Mouse (Mus musculus): ENCODE data around the gene Plagl2. TPM values are rescaled to one million over a fixed set of nuclear protein-coding genes. Genes with fewer than 3 reads are reported as not detected.

The Plagl2 gene
- polyA plus RNA-seq, 1 experiment from 2014 or later = 45.2 TPM

GRCm38 (mm10) chr2:153191242-153191641, 50.0 kb downstream of the Plagl2 start:
- 76% methylated on average over 2 of the region's 2 CpGs for WGBS
- Histone ChIP-seq H3K9me3 (ENCODE audit: control insufficient read depth, low read length) (no peaks in the 10 kb centered on the region), H3K4me3 (ENCODE audit: low read depth, low read length) (no peak overlapping the region), H3K27ac (ENCODE audit: low read depth, low read length) (no peak overlapping the region), H3K9ac (ENCODE audit: low read depth, low read length) (no peak overlapping the region), H3K4me1 (replicated peaks; ENCODE audit: control insufficient read depth, insufficient read depth, low read length) (no peaks in the 10 kb centered on the region), H3K27me3 (replicated peaks; ENCODE audit: control insufficient read depth, insufficient read depth, low read length) (no peaks in the 10 kb centered on the region), H3K4me2 (no peak overlapping the region), H3K36me3 (ENCODE audit: control insufficient read depth, insufficient read depth, low read length) (peaks cover 41% of the 10 kb centered on the region)
- ATAC-seq (replicated peaks; ENCODE audit: low FRiP score) (no peak), DNase-seq (ENCODE audit: low spot score) (no peak)

- no peak overlapping the region for H3K4me3 ChIP-seq (ENCODE audit: low read depth, low read length)
- peaks cover 53% of the 10 kb centered on the region for H3K36me3 ChIP-seq (ENCODE audit: control insufficient read depth, insufficient read depth, low read length)
- no peaks in the 10 kb centered on the region for H3K9me3 ChIP-seq (ENCODE audit: control insufficient read depth, low read length)
- no peak overlapping the region for H3K4me2 ChIP-seq
- no peaks in the 10 kb centered on the region for H3K27me3 ChIP-seq (replicated peaks; ENCODE audit: control insufficient read depth, insufficient read depth, low read length)
- 76% methylated on average over 2 of the region's 2 CpGs for WGBS
- DNase-seq (ENCODE audit: low spot score) (no peak), ATAC-seq (replicated peaks; ENCODE audit: low FRiP score) (no peak)
- no peak overlapping the region for H3K27ac ChIP-seq (ENCODE audit: low read depth, low read length)
- H3K9ac ChIP-seq (ENCODE audit: low read depth, low read length) = no peak overlapping the region
- no peaks in the 10 kb centered on the region for H3K4me1 ChIP-seq (replicated peaks; ENCODE audit: control insufficient read depth, insufficient read depth, low read length)
Observed at GRCm38 (mm10) chr2:153187848-153188247, 53.4 kb downstream of the Plagl2 start.

- H3K27ac ChIP-seq (ENCODE audit: low read depth, low read length) = no peak overlapping the region
- no peaks in the 10 kb centered on the region for H3K27me3 ChIP-seq (replicated peaks; ENCODE audit: control insufficient read depth, insufficient read depth, low read length)
- ATAC-seq (replicated peaks; ENCODE audit: low FRiP score) (no peak), DNase-seq (ENCODE audit: low spot score) (no peak)
- H3K4me2 ChIP-seq = no peak overlapping the region
- WGBS = 71% methylated on average over 2 of the region's 2 CpGs
- H3K4me3 ChIP-seq (ENCODE audit: low read depth, low read length) = no peak overlapping the region
- H3K9me3 ChIP-seq (ENCODE audit: control insufficient read depth, low read length) = no peaks in the 10 kb centered on the region
- no peak overlapping the region for H3K9ac ChIP-seq (ENCODE audit: low read depth, low read length)
- H3K4me1 ChIP-seq (replicated peaks; ENCODE audit: control insufficient read depth, insufficient read depth, low read length) = no peaks in the 10 kb centered on the region
- H3K36me3 ChIP-seq (ENCODE audit: control insufficient read depth, insufficient read depth, low read length) = peaks cover 58% of the 10 kb centered on the region
Observed at GRCm38 (mm10) chr2:153186176-153186591, 55.0 kb downstream of the Plagl2 start.

GRCm38 (mm10) chr2:153179961-153180360, 61.3 kb downstream of the Plagl2 start:
- Histone ChIP-seq H3K36me3 (ENCODE audit: control insufficient read depth, insufficient read depth, low read length) (peaks cover 33% of the 10 kb centered on the region), H3K4me2 (no peak overlapping the region), H3K4me1 (replicated peaks; ENCODE audit: control insufficient read depth, insufficient read depth, low read length) (no peaks in the 10 kb centered on the region; the same call in 1 of the 2 replicates), H3K27me3 (replicated peaks; ENCODE audit: control insufficient read depth, insufficient read depth, low read length) (no peaks in the 10 kb centered on the region), H3K9me3 (ENCODE audit: control insufficient read depth, low read length) (no peaks in the 10 kb centered on the region), H3K27ac (ENCODE audit: low read depth, low read length) (no peak overlapping the region), H3K4me3 (ENCODE audit: low read depth, low read length) (no peak overlapping the region), H3K9ac (ENCODE audit: low read depth, low read length) (no peak overlapping the region)
- DNase-seq (ENCODE audit: low spot score) (no peak), ATAC-seq (replicated peaks; ENCODE audit: low FRiP score) (no peak)
- 89% methylated on average over 3 of the region's 3 CpGs for WGBS

- Histone ChIP-seq H3K4me1 (replicated peaks; ENCODE audit: control insufficient read depth, insufficient read depth, low read length) (no peaks in the 10 kb centered on the region; the same call in 1 of the 2 replicates), H3K27me3 (replicated peaks; ENCODE audit: control insufficient read depth, insufficient read depth, low read length) (no peaks in the 10 kb centered on the region), H3K9me3 (ENCODE audit: control insufficient read depth, low read length) (no peaks in the 10 kb centered on the region), H3K4me3 (ENCODE audit: low read depth, low read length) (no peak overlapping the region), H3K27ac (ENCODE audit: low read depth, low read length) (no peak overlapping the region), H3K9ac (ENCODE audit: low read depth, low read length) (no peak overlapping the region), H3K4me2 (no peak overlapping the region), H3K36me3 (ENCODE audit: control insufficient read depth, insufficient read depth, low read length) (peaks cover 27% of the 10 kb centered on the region)
- 83% methylated on average over 10 of the region's 10 CpGs for WGBS
- ATAC-seq (replicated peaks; ENCODE audit: low FRiP score) (no peak), DNase-seq (ENCODE audit: low spot score) (no peak)
Observed at GRCm38 (mm10) chr2:153179126-153179860, 61.9 kb downstream of the Plagl2 start.

Other genes starting within 250 kb of the Plagl2 start
- 65.0 and 69.5 TPM in 2 replicates for gene Pdrg1, start 226.0 kb downstream of the Plagl2 start, polyA plus RNA-seq (2014; fragmentation: Nextera tagmentation; extraction: Ambion mirVana)
- not detected in 2 replicates for gene Xkr7, start 209.6 kb downstream of the Plagl2 start, polyA plus RNA-seq (2014; fragmentation: Nextera tagmentation; extraction: Ambion mirVana)
- 1.5 and 2.0 TPM in 2 replicates for gene Ccm2l, start 175.5 kb downstream of the Plagl2 start, polyA plus RNA-seq (2014; fragmentation: Nextera tagmentation; extraction: Ambion mirVana)
- 5.1 and 5.2 TPM in 2 replicates for gene Hck, start 133.0 kb downstream of the Plagl2 start, polyA plus RNA-seq (2014; fragmentation: Nextera tagmentation; extraction: Ambion mirVana)
- 65.4 and 71.4 TPM in 2 replicates for gene Tm9sf4, start 80.1 kb downstream of the Plagl2 start, polyA plus RNA-seq (2014; fragmentation: Nextera tagmentation; extraction: Ambion mirVana)
- 6.5 and 6.8 TPM in 2 replicates for gene Tspyl3, start 16.0 kb downstream of the Plagl2 start, polyA plus RNA-seq (2014; fragmentation: Nextera tagmentation; extraction: Ambion mirVana)
- 6.3 and 8.0 TPM in 2 replicates for gene Pofut1, start 107 bp upstream of the Plagl2 start, polyA plus RNA-seq (2014; fragmentation: Nextera tagmentation; extraction: Ambion mirVana)
- gene Kif3b, start 50.0 kb upstream of the Plagl2 start, polyA plus RNA-seq (2014; fragmentation: Nextera tagmentation; extraction: Ambion mirVana) = 3.2 and 3.5 TPM in 2 replicates
- 13.6 and 15.1 TPM in 2 replicates for gene Asxl1, start 104.4 kb upstream of the Plagl2 start, polyA plus RNA-seq (2014; fragmentation: Nextera tagmentation; extraction: Ambion mirVana)